Mouse (Mus musculus) gastrocnemius, postnatal 36 days (tissue): ENCODE data around the gene Rnf157. TPM values are rescaled to one million over a fixed set of nuclear protein-coding genes. Genes with fewer than 3 reads are reported as not detected.

Experiments
- DNase-seq, 2 experiments: peaks; one replicate each; pipeline ENCODE4 v3.0.0; 2022
- intact Hi-C: fragments of 180-260 bp; cut with DNase I; formaldehyde crosslinking; loops from one replicate; pipeline ENCODE4 v1.15.1; 2025
- total RNA-seq, 2 experiments: library from RNA; stranded (reverse); gene quantifications; 2 replicates each; pipeline ENCODE4 v1.2.3; 2021

The Rnf157 gene
- total RNA-seq, 2 experiments from 2014 or later = 23.0 to 24.5 TPM

DNA sequence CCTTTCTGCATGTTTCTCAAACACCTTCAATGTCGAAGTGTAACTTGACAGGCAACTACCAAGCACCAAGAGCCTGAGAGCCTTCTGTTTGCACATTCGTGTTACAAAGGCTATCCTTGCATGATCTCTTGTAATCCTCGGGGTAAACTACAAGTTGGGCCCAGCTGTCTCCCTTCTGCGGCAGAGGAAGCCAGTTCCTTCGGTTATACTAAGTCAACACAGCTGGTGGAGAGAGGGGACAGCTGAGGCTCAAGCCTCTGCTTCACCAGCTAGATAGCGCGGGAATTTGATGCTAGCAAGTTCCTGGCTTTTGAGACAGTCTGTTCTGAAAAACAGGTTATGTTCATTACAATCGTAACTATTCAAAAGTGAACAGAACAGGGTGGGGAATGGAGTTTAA lies 100.5 kb downstream of the Rnf157 start:
- DNase-seq = no peak
- intact Hi-C loops = no loop called here

DNA sequence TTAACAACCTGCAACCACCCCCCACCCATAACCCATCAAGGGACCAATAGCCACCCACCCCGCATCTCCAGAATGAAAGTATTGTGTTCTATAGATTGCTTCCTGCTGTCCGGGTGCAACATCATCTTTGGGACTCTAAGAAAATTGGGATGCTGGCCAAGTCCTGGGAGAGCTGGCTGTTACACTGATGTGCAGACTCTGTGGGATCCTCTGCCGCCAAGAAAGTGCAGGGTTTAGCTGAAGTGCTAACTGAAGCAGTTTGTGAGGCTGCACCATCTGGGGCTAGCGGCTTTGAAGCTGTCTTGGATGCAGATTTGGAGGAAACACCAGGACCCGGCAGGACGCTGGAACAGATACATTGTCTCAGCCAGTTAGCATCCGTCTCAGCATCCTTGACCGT lies 101.7 kb downstream of the Rnf157 start:
- DNase-seq = no peak

DNA sequence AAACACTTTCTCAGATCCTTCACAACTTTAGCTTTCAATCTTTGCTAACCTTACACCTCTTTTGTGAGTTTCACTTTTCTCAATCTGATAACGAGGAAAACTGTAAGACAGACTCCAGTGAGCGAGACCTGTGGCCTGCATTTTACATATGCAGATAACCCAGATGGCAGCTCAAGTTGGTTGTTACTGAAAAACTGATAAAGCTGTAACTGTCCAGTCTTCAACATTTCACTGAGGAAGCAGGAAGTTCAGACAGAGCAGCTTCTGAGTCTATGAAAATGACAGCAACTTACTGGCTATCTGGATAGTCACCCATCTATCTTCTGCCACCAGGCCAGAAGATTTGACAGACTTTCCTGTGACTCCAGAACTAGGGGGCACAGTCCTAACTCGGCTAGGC lies 103.2 kb downstream of the Rnf157 start:
- no peak for DNase-seq
- intact Hi-C loops = no loop called here

More for the DNA sequence above, 101.7 kb downstream of the Rnf157 start:
- intact Hi-C loops = no loop called here

DNA sequence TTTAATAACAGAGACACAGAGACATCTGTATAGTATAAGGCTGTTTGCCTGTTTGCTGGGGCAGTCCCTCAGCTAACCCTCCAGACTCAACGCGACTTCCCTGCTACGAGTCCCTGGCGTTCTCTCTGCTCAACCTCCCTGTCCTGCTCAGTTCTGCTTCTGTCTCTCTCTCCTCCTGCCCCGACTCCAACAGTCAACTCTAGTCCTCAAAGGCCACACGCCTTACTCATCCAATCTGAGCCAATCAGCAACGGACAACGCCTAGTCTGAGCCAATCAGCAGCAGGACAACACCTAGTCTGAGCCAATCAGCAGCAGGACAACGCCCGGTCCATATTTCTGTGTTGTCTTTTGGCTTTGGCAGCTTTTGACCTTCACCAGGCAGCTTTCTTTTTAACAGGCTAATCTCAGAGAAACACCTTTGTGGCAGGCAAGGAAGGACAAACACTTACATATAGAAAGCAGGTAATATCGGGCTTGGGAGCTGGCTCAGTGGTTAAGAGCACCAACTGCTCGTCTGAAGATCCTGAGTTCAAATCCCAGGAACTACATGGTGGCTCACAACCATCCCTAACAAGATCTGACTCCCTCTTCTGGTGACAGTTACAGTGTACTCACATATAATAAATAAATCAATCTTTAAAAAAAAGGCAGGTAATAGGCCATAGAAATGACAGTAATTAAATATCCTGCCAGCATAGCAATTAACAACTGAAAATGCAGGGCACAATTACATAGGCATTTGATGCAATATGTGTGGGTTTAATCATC lies 104.9 kb downstream of the Rnf157 start:
- no peak for DNase-seq
- intact Hi-C loops = no loop called here

DNA sequence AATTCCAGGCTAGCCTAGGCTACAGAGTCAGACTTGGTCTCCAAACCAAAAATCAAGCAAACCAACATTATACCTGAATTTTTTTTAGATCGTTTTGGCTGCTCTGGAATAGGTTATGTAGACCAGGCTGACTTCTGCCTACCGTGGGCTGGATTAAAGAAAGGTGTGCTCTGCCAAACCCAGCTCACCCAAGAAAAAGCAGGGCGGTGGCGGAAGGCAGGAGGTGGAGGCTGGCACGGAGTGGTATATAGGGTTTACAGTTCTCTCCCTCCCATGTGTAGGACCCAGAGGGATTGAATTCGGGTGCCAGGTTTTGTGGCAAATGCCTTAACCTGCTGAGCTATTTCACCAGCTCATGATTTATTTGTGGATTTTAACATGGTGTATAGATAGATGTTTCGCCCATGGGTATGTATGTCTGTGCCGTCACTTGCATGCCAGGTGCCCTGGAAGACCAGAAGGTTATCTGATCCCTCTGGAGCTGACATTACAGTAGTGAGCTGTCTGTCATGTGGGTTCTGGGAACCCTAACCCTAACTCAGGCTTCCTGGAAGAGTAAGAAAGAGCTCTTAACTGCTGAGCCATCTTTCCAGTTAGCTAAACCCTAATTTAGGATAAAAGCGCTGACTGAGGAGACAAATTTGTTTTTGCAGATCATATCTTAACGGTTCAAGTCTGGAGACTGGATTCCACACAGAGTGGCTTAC lies 105.7 kb downstream of the Rnf157 start, which contains the start of gene Exoc7:
Gene Exoc7 (minus strand): TSS at position 215 of the 707 bp plus-strand sequence.
- intact Hi-C loops = no loop called here
- no peak for DNase-seq

DNA sequence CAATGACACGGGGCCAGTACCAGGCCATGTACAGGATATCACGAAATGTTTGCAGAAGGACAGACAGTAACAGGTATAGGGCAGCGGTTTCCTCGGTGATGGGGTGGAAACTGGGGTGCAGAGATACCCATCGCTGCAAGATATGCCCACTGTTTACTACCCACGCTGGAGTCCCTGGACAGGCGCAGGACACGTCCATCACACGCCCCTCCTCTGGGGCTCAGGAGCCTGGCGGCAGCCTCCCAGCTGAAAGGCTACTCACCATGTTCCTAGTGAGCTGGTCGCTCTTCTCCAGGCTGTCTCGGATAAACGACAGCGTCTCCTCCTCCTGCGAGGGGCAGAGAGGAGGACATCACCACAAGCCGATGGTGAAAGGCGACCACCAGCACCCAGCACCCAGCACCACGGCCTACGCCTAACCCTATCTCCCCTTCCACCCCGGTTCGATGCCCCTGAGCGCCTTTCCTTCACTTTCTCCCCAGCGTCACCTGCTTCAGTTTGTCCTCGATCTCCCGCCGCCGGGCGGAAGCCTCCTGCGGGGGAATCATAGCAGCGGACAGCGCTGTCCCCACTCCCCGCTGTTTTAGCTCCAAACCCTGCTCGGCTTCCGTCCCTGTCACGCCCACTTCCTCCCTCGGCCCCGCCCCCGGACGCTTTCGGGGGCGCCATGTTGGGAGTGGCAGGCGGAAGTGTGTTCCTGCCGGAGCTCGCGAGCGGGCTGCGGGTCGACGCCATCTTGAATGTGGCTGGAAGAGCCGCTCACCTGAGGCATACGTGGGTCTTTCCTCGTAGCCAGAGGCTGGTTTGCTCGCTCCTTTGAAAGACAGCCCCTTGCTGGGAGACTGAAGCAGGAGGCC lies 106.5 kb downstream of the Rnf157 start:
- peak; percentile 86 to 90 for DNase-seq
- intact Hi-C loops = no loop called here

DNA sequence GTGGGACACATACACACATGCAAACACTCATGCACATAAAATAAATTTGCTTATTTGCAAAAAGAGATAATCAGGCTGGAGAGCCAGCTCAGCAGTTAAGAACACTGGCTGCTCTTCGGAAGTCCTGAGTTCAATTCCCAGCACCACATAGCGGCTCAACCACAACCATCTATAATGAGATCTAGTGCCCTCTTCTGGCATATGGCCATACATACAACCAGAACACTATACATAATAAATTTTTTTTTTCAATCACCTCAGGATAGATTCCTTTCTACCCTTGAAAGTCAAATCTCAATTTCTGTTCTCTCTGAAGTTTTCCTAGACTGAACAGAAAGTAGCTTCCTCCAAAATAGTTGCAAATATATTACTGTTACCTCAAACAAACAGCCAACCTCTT lies 107.4 kb downstream of the Rnf157 start:
- intact Hi-C loops = no loop called here
- no peak for DNase-seq

DNA sequence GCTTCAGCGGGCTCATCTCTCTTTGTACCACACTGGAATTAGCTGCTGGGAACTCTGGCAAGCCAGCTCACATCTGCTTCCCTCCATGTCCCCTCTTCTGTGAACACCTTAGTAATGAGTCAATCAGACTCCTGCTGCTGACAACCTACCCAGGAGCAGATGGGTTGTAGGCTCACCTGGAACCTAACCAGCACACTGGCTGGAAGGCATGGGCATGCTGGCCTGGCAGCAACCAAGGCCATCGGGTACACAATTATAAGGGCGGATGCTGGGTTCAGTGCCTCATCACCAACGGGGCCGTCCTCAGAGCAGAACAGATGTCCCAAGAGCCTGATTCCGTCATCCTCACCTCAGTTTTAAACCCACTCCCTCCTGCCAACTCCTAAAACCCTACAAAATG lies 114.2 kb downstream of the Rnf157 start:
- DNase-seq = peak in 1 of 2 experiments; percentile 2
- intact Hi-C loops = no loop called here

DNA sequence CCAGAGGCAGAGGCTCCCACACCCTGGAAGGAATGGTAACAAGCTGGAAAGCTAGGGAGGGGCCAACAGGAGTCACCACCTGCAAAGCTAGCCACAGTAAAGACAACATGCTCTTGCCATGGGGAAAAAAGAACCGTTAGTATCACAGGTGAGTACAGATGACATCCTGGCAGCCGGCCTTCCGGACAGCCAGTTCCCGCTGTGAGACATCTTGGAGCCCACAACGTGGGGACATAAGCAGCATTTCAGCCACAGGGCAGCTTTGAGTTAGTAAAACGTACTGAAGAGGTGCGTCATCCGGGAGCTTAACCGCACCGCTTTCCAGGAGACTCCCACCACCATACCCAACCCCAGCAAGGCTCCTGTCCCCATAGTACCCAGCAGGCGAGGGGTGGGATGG lies 114.6 kb downstream of the Rnf157 start:
- intact Hi-C loops = no loop called here

DNA sequence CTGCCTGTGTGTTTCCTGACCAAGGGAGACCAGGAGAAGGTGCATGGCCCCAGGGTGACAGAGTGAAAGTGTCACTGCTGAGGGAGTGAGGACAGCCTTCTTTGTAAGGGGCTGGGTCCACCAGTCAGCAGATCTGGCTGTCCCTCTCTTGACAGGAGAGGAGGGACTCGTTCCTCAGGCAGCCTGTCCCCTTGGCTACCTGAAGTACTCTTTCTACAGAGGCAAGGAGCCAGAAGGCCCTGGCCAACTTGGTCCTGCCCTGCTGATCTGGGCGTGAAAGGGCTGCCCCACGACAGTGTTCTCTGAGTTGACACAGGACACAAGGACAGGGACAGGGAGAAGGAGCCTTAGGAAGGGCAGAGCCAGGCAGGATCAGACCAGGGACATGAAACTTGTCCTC lies 115.8 kb downstream of the Rnf157 start:
- intact Hi-C loops = no loop called here
- no peak for DNase-seq

More for the DNA sequence above, 114.6 kb downstream of the Rnf157 start:
- peak in 1 of 2 experiments; percentile 2 for DNase-seq

DNA sequence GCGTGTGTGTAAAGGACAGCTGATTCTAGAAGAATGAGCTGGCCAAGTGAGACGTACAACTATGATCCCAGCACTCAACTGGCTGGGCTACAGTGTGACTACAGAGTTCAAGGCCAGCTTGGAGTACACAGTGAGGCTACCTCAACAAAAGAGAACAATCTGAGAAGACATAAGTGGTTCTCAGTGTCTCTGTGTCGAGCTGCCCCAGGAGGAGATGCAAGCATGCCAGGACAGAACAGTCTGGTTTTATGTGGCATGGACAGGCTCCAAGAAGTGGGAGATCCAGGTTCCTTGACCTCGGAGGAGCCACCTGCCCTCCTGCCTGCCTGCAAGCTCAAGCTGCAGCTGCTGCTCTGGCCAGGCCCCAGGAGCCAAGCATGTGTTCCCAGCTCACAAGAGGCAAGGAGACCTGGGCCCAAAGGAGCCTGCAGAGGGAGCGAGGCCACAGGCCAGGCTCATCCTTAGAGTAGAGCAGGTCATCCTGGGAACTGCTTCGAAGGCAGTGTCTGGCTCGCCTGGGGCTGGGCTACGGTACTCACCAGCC lies 116.6 kb downstream of the Rnf157 start:
- intact Hi-C loops = no loop called here
- DNase-seq = no peak

DNA sequence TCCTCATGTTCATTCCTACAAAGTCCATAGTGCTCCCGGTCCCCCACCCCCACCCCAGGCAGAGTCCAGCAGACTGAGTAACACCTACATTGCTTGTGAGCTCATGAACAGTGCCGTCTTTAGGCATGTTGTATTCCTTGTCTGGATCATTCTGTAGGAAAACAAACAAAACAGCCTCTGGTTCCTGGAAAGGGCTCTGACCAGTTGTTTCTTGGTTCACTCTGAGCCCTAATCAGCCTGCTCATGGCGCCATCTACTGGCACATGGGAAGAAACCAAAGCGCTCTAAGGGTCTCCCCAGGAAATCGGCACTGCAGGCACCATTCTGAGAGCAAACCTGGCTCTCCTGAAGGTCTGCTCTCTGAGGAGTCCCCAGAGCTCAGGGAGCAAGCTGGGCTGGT lies 118.5 kb downstream of the Rnf157 start:
- intact Hi-C loops = no loop called here
- DNase-seq = no peak

DNA sequence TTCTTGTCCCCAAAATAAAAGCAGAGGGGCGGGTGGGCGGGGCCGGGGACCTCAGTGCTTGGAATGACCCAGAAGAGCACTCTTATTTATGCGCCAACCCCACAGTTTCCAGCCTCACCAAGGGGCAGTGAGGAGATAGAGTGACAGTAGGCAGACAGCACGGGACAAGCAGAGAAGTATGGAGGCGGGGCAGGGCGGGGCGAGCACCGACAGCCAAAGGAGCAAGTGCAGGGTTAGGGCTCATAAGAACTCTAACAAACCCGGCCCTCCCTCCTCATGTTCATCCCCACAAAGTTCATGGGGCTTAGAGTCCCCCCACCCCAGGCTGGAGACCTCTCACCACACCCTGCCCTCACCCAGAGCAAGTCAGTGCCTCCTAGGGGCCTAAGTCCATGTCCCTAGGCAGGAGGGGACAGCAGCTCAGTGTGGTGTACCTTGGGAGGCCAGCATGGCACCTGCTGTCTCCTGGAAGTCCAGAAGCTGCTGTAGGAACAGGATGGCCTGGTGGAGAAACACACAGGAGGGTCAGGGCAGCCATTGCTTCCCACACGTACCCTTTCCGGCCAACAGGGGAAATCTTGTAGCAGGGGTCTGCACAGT lies 119.2 kb downstream of the Rnf157 start:
- intact Hi-C loops = loop anchor here (2.0 kb wide), 1 partner anchor 67 kb away; no protein-coding TSS in a partner anchor
- no peak for DNase-seq

DNA sequence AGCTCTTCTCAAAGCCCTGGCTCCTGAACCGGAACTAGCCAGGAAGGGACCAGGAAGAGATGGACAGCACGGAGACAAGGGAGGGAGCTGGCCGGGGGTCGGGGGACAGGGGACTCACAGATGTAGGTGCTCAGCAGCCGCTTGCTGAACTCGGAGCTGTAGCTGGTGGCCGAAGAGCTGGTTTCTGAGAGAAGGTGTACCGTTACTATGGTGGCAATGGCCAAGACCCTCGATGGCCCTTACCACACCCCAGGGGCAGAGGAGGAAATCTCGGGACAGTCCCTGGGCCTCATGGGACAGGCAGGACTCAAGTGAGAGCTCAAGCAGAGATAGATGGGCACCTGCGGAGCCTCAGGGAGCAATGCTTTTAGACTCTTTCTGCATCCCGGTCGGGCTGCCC lies 120.4 kb downstream of the Rnf157 start:
- DNase-seq = peak in 1 of 2 experiments; percentile 1
- intact Hi-C loops = loop anchor here (2.0 kb wide), 1 partner anchor 66 kb away; no protein-coding TSS in a partner anchor

DNA sequence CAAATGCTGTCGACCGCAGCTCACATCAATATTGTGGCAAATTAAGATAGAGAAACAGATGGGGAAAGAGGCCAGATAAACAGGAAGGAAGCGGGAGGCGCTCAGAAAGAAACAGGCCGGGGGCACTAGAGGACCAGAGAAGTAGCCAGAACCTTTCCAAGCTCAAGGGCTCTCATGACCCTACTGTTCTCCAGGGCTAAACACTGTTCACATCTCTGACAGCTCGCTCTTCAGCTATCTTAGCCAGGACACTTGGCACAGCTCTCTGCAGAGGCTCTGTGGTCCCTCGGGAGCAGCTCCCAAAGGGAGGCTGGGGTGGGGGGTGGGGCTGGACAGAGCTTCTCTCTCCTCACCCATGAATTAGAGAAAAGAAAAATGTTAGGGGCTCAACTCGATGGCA lies 122.3 kb downstream of the Rnf157 start:
- intact Hi-C loops = no loop called here

DNA sequence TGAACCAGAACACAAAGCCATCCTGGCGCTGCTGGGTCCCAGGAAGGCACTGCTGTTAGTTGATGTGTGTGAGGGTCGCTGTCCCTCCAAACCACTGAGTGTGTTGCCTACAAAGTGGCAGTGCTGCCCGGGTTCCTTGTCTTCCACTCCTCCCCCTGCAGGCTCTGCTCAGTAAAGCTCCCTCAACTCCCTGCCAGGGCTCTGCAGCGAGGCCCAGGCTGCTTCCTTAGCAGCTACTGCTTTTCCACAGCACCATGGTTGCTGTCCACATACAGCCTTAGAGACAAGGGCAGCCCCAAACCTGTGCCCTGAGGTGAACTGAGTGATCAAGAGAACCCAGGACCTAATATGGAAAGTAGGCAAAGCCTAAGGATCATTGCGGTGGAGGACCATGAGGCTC lies 125.5 kb downstream of the Rnf157 start:
- DNase-seq = no peak
- intact Hi-C loops = no loop called here

More for the DNA sequence above, 122.3 kb downstream of the Rnf157 start:
- no peak for DNase-seq
